In the genomic region with DNA sequence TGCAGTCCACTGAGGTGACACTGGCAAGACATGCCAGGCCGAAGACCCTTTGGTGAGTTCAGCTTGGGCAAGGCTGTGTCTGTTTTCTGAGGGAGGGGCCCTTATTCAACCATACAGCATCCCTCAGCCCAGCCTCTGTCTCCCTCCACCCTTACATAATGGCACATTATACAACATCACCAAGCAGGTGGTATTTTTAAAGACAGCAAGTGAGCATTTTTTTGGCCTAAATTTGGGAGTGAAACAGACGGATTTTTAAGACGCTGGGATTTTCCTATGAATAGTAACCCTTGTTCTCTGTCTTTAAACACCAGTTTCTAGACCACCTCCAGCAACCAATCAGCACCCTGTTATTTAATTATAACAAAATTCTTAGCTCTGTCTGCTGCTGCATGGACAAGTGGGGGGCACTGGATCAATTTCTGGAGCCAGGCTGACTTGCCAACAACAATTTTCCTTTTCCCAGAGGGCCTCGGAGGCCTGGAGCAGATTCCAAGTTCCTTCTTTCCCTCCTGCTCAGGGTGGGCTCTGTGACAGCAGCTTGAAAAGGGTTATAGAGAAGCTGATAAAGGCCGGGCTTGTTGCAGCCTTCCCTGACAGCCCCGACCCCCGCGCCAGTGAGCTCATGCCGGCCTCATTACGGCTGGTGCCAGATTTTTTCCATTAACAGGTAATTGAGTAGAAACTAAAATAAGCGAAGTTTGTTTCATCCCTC, we compare ENCODE assay signal across 8 mouse cellular contexts.
A peak's percentile ranks its signal among the peaks of the same experiment; 100 is the strongest.
DNase-seq lines count a peak whose midpoint lies in the region; ATAC-seq and TF ChIP-seq lines count a peak whose summit lies in the region.

No protein-coding gene starts in this region.

- TF ChIP-seq CTCF in heart, adult 2 months (IDR thresholded peaks at IDR 0.05) = no peak
- no peak for TF ChIP-seq CTCF in liver, postnatal 0 days (IDR thresholded peaks at IDR 0.05; ENCODE audit: low read depth)

- no peak overlapping the region for H3K9ac ChIP-seq in heart, embryonic 12.5 days
- no peak overlapping the region for H3K9ac ChIP-seq in heart, adult 2 months (ENCODE audit: low read depth, low read length)
- 0 out of 2 replicates have a peak overlapping the region, but pooled peaks have one; percentile 36 for H3K9ac ChIP-seq in embryonic facial prominence, embryonic 13.5 days
- H3K9ac ChIP-seq in liver, postnatal 0 days (replicated peaks) = peak overlapping the region; percentile 1; the same call in 1 of the 2 replicates
- H3K9ac ChIP-seq in intestine, embryonic 16.5 days (ENCODE audit: low read depth, low read length) = no peak overlapping the region

- no peak for TF ChIP-seq EP300 in heart, adult 2 months (IDR thresholded peaks at IDR 0.05; ENCODE audit: insufficient read depth, low read depth, low read length)
- TF ChIP-seq EP300 in liver, postnatal 0 days (IDR thresholded peaks at IDR 0.05; ENCODE audit: low read depth) = no peak

- intact Hi-C loops in heart, adult 2 months (cut with DNase I) = no loop called here

- H3K4me1 ChIP-seq in heart, embryonic 12.5 days (replicated peaks) = peaks cover 23% of the 10 kb centered on the region
- H3K4me1 ChIP-seq in heart, adult 2 months (ENCODE audit: control insufficient read depth, insufficient read depth, low read length) = no peaks in the 10 kb centered on the region
- H3K4me1 ChIP-seq in embryonic facial prominence, embryonic 13.5 days = peaks cover 18% of the 10 kb centered on the region
- peaks cover 38% of the 10 kb centered on the region for H3K4me1 ChIP-seq in liver, postnatal 0 days (ENCODE audit: insufficient read depth)
- H3K4me1 ChIP-seq in intestine, embryonic 16.5 days (ENCODE audit: control insufficient read depth, insufficient read depth, low read length) = no peaks in the 10 kb centered on the region

- H3K27me3 ChIP-seq in heart, embryonic 12.5 days (replicated peaks) = no peaks in the 10 kb centered on the region
- no peaks in the 10 kb centered on the region for H3K27me3 ChIP-seq in heart, adult 2 months (ENCODE audit: control insufficient read depth, insufficient read depth, low read length)
- no peaks in the 10 kb centered on the region for H3K27me3 ChIP-seq in embryonic facial prominence, embryonic 13.5 days
- H3K27me3 ChIP-seq in liver, postnatal 0 days (ENCODE audit: insufficient read depth, low read length) = no peaks in the 10 kb centered on the region
- H3K27me3 ChIP-seq in intestine, embryonic 16.5 days (replicated peaks; ENCODE audit: control insufficient read depth, insufficient read depth, low read length) = no peaks in the 10 kb centered on the region

- ATAC-seq in heart, embryonic 12.5 days (ENCODE audit: insufficient number of reproducible peaks, low FRiP score) = no peak
- peak; percentile 78; the same call in 1 of the 2 replicates for ATAC-seq in embryonic facial prominence, embryonic 13.5 days (ENCODE audit: insufficient number of reproducible peaks, insufficient read depth, low FRiP score, low TSS enrichment, low read depth)
- no peak for ATAC-seq in liver, postnatal 0 days
- no peak for ATAC-seq in intestine, embryonic 16.5 days

- TF ChIP-seq POLR2A in heart, adult 2 months (IDR thresholded peaks at IDR 0.05; ENCODE audit: insufficient read depth, low read depth, low read length) = no peak

- H3K27ac ChIP-seq in heart, embryonic 12.5 days (ENCODE audit: poor library complexity, severe bottlenecking) = peak overlapping the region; percentile 67
- no peak overlapping the region for H3K27ac ChIP-seq in heart, adult 2 months
- H3K27ac ChIP-seq in embryonic facial prominence, embryonic 13.5 days = peak overlapping the region; percentile 68
- peak overlapping the region; percentile 93 for H3K27ac ChIP-seq in liver, postnatal 0 days (ENCODE audit: low read depth)
- no peak overlapping the region for H3K27ac ChIP-seq in intestine, embryonic 16.5 days (ENCODE audit: low read length)

- no peaks in the 10 kb centered on the region for H3K9me3 ChIP-seq in heart, embryonic 12.5 days (replicated peaks)
- H3K9me3 ChIP-seq in embryonic facial prominence, embryonic 13.5 days = no peaks in the 10 kb centered on the region
- no peaks in the 10 kb centered on the region for H3K9me3 ChIP-seq in liver, postnatal 0 days (ENCODE audit: low read length)
- no peaks in the 10 kb centered on the region for H3K9me3 ChIP-seq in intestine, embryonic 16.5 days (ENCODE audit: control insufficient read depth, low read length)

- no peak overlapping the region for H3K4me3 ChIP-seq in heart, embryonic 12.5 days
- H3K4me3 ChIP-seq in heart, adult 2 months = no peak overlapping the region
- no peak overlapping the region for H3K4me3 ChIP-seq in embryonic facial prominence, embryonic 13.5 days
- H3K4me3 ChIP-seq in liver, postnatal 0 days (ENCODE audit: low read depth, low read length) = 0 out of 2 replicates have a peak overlapping the region, but pooled peaks have one; percentile 50
- no peak overlapping the region for H3K4me3 ChIP-seq in intestine, embryonic 16.5 days (ENCODE audit: low read length)

- H3K36me3 ChIP-seq in heart, embryonic 12.5 days = no peaks in the 10 kb centered on the region
- no peaks in the 10 kb centered on the region for H3K36me3 ChIP-seq in heart, adult 2 months (ENCODE audit: control insufficient read depth, insufficient read depth, low read length)
- H3K36me3 ChIP-seq in embryonic facial prominence, embryonic 13.5 days = no peaks in the 10 kb centered on the region
- H3K36me3 ChIP-seq in liver, postnatal 0 days (replicated peaks; ENCODE audit: insufficient read depth, low read length) = no peaks in the 10 kb centered on the region
- no peaks in the 10 kb centered on the region for H3K36me3 ChIP-seq in intestine, embryonic 16.5 days (ENCODE audit: control insufficient read depth, insufficient read depth, low read length)

- H3K4me2 ChIP-seq in heart, embryonic 12.5 days = peak overlapping the region; percentile 47
- peak overlapping the region; percentile 44 for H3K4me2 ChIP-seq in embryonic facial prominence, embryonic 13.5 days
- H3K4me2 ChIP-seq in liver, postnatal 0 days (ENCODE audit: low read depth, low read length) = peak overlapping the region; percentile 63
- H3K4me2 ChIP-seq in intestine, embryonic 16.5 days (ENCODE audit: low read depth, low read length) = no peak overlapping the region

- no peaks in the 10 kb centered on the region for H3K79me2 ChIP-seq in heart, adult 2 months (replicated peaks; ENCODE audit: control insufficient read depth, insufficient read depth, low read length)

- no peak for DNase-seq in heart, adult 2 months
- DNase-seq in layer of hippocampus, adult 8-10 months (ENCODE audit: low spot score in 2 of 2) = peak; percentile 62 to 79
- peak; percentile 12 for DNase-seq in liver, postnatal 0 days
- no peak for DNase-seq in Muller cell, postnatal 12 days (ENCODE audit: inconsistent ontology term)
- DNase-seq in ovary, postnatal 10 days (ENCODE audit: low spot score) = no peak

- WGBS in heart, embryonic 12.5 days = 25% methylated on average over 11 of the region's 11 CpGs
- 45% methylated on average over 11 of the region's 11 CpGs for WGBS in heart, adult 2 months
- WGBS in embryonic facial prominence, embryonic 13.5 days = 17% methylated on average over 11 of the region's 11 CpGs
- 56% methylated on average over 11 of the region's 11 CpGs for WGBS in liver, postnatal 0 days (ENCODE audit: insufficient replicate concordance)
- 45% methylated on average over 11 of the region's 11 CpGs for WGBS in intestine, embryonic 16.5 days

Comparison
In these comparisons a context has a peak if more than half of its experiments do, and no peak if none do; other contexts are left out.
1. H3K27ac ChIP-seq: peak in heart, embryonic 12.5 days (single experiment), embryonic facial prominence, embryonic 13.5 days (single experiment) and liver, postnatal 0 days (single experiment); none in heart, adult 2 months (single experiment) and intestine, embryonic 16.5 days (single experiment).
2. H3K9ac ChIP-seq: peak in embryonic facial prominence, embryonic 13.5 days (single experiment) and liver, postnatal 0 days (single experiment); none in heart, embryonic 12.5 days (single experiment), heart, adult 2 months (single experiment) and intestine, embryonic 16.5 days (single experiment).
3. DNase-seq: peak in layer of hippocampus, adult 8-10 months (2 of 2) and liver, postnatal 0 days (single experiment); none in heart, adult 2 months (0 of 2), Muller cell, postnatal 12 days (single experiment) and ovary, postnatal 10 days (single experiment).